Mouse (Mus musculus): ENCODE measurements around the gene Tmem108. TPM values are rescaled to one million over a fixed set of nuclear protein-coding genes. Genes with fewer than 3 reads are reported as not detected.

Tmem108 gene
- total and polyA plus RNA-seq, 3 experiments = 4.6 to 9.1 (median 4.7) TPM

DNA sequence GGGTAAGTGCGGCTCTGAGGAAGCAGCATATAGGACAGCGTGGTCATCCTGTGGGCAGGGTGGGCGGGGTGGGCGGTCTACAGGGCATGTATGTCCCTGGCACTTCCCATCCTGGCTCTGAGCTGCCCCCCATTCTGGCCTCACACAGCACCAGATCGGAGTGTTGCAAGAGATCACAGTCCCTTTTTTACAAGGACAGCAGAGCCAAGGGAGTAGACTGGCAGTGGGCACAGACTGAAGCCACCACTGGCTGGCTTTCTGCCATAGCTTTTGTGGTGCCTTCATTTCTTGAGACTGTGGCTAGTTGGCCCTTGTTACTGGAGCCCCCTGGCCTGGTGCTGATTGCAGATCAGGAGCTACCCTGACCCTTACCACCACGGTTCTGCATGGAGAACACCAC, 275.4 kb downstream of the Tmem108 start:
- no peaks in the 10 kb centered on the region for H3K27me3 ChIP-seq (ENCODE audit: control insufficient read depth, insufficient read depth, low read length)

GRCm38 (mm10) chr9:103485606-103486005, 276.0 kb downstream of the Tmem108 start:
- no peak overlapping the region for H3K9ac ChIP-seq (ENCODE audit: low read depth, low read length)
- H3K27me3 ChIP-seq (ENCODE audit: control insufficient read depth, insufficient read depth, low read length) = no peaks in the 10 kb centered on the region
- H3K4me1 ChIP-seq (ENCODE audit: control insufficient read depth, insufficient read depth, low read length) = peaks cover 5% of the 10 kb centered on the region
- H3K4me3 ChIP-seq = no peak overlapping the region
- intact Hi-C loops (cut with DNase I) = loop anchor here (10.0 kb wide), 1 partner anchor 589 kb away; no protein-coding TSS in a partner anchor
- WGBS = 25% methylated on average over 8 of the region's 8 CpGs
- no peaks in the 10 kb centered on the region for H3K36me3 ChIP-seq (ENCODE audit: control insufficient read depth, insufficient read depth, low read length)
- no peak overlapping the region; the same call in 1 of the 2 replicates for H3K27ac ChIP-seq
- no peak for DNase-seq
- no peaks in the 10 kb centered on the region for H3K79me2 ChIP-seq (replicated peaks; ENCODE audit: control insufficient read depth, insufficient read depth, low read length)
- TF ChIP-seq CTCF (IDR thresholded peaks at IDR 0.05) = no peak
- no peak for TF ChIP-seq POLR2A (IDR thresholded peaks at IDR 0.05; ENCODE audit: insufficient read depth, low read depth, low read length)
- TF ChIP-seq EP300 (IDR thresholded peaks at IDR 0.05; ENCODE audit: insufficient read depth, low read depth, low read length) = no peak

More for the DNA sequence above, 275.4 kb downstream of the Tmem108 start:
- H3K4me1 ChIP-seq (ENCODE audit: control insufficient read depth, insufficient read depth, low read length) = peaks cover 4% of the 10 kb centered on the region; the same call in 1 of the 2 replicates
- TF ChIP-seq EP300 (IDR thresholded peaks at IDR 0.05; ENCODE audit: insufficient read depth, low read depth, low read length) (no peak), POLR2A (IDR thresholded peaks at IDR 0.05; ENCODE audit: insufficient read depth, low read depth, low read length) (no peak), CTCF (IDR thresholded peaks at IDR 0.05) (no peak)
- H3K27ac ChIP-seq = no peak overlapping the region
- H3K9ac ChIP-seq (ENCODE audit: low read depth, low read length) = no peak overlapping the region
- no peaks in the 10 kb centered on the region for H3K36me3 ChIP-seq (ENCODE audit: control insufficient read depth, insufficient read depth, low read length)
- H3K4me3 ChIP-seq = no peak overlapping the region
- no peaks in the 10 kb centered on the region for H3K79me2 ChIP-seq (replicated peaks; ENCODE audit: control insufficient read depth, insufficient read depth, low read length)
- DNase-seq = no peak
- 63% methylated on average over 6 of the region's 6 CpGs for WGBS
- intact Hi-C loops (cut with DNase I) = loop anchor here (10.0 kb wide), 1 partner anchor 589 kb away; no protein-coding TSS in a partner anchor

- intact Hi-C loops (cut with DNase I) = loop anchor here (10.0 kb wide), 1 partner anchor 594 kb away; no protein-coding TSS in a partner anchor
- no peaks in the 10 kb centered on the region for H3K36me3 ChIP-seq (ENCODE audit: control insufficient read depth, insufficient read depth, low read length)
- no peaks in the 10 kb centered on the region for H3K79me2 ChIP-seq (replicated peaks; ENCODE audit: control insufficient read depth, insufficient read depth, low read length)
- no peak overlapping the region for H3K9ac ChIP-seq (ENCODE audit: low read depth, low read length)
- H3K27ac ChIP-seq = no peak overlapping the region
- H3K4me3 ChIP-seq = no peak overlapping the region
- WGBS = 29% methylated on average over 8 of the region's 8 CpGs
- peaks cover 3% of the 10 kb centered on the region for H3K4me1 ChIP-seq (ENCODE audit: control insufficient read depth, insufficient read depth, low read length)
- no peaks in the 10 kb centered on the region for H3K27me3 ChIP-seq (ENCODE audit: control insufficient read depth, insufficient read depth, low read length)
- no peak for DNase-seq
- no peak for TF ChIP-seq CTCF (IDR thresholded peaks at IDR 0.05)
- 0 out of 2 replicates have a peak, but pooled peaks have one; percentile 11 for TF ChIP-seq EP300 (IDR thresholded peaks at IDR 0.05; ENCODE audit: insufficient read depth, low read depth, low read length)
- no peak for TF ChIP-seq POLR2A (IDR thresholded peaks at IDR 0.05; ENCODE audit: insufficient read depth, low read depth, low read length)
Observed at GRCm38 (mm10) chr9:103480603-103481220, 280.9 kb downstream of the Tmem108 start.

GRCm38 (mm10) chr9:103480044-103480576, 281.5 kb downstream of the Tmem108 start, which contains the start of gene Bfsp2:
Gene Bfsp2, minus strand, starts transcription at chr9:103480420.
- intact Hi-C loops (cut with DNase I) = loop anchor here (10.0 kb wide), 1 partner anchor 595 kb away; no protein-coding TSS in a partner anchor
- no peak within 1 kb of the TSS for H3K27ac ChIP-seq
- peaks cover 1% of the 10 kb centered on the region for H3K4me1 ChIP-seq (ENCODE audit: control insufficient read depth, insufficient read depth, low read length)
- no peaks in the 10 kb centered on the region for H3K27me3 ChIP-seq (ENCODE audit: control insufficient read depth, insufficient read depth, low read length)
- DNase-seq = no peak
- 80% methylated on average over 9 of the region's 9 CpGs for WGBS
- H3K4me3 ChIP-seq = no peak within 1 kb of the TSS
- no peaks in the 10 kb centered on the region for H3K36me3 ChIP-seq (ENCODE audit: control insufficient read depth, insufficient read depth, low read length)
- no peak for TF ChIP-seq POLR2A (IDR thresholded peaks at IDR 0.05; ENCODE audit: insufficient read depth, low read depth, low read length)
- TF ChIP-seq CTCF (IDR thresholded peaks at IDR 0.05) = no peak
- no peak for TF ChIP-seq EP300 (IDR thresholded peaks at IDR 0.05; ENCODE audit: insufficient read depth, low read depth, low read length)
- H3K9ac ChIP-seq (ENCODE audit: low read depth, low read length) = no peak within 1 kb of the TSS
- no peaks in the 10 kb centered on the region for H3K79me2 ChIP-seq (replicated peaks; ENCODE audit: control insufficient read depth, insufficient read depth, low read length)

GRCm38 (mm10) chr9:103475414-103475813, 286.2 kb downstream of the Tmem108 start:
- Histone ChIP-seq H3K9ac (ENCODE audit: low read depth, low read length) (no peak overlapping the region), H3K27me3 (ENCODE audit: control insufficient read depth, insufficient read depth, low read length) (no peaks in the 10 kb centered on the region), H3K79me2 (replicated peaks; ENCODE audit: control insufficient read depth, insufficient read depth, low read length) (no peaks in the 10 kb centered on the region), H3K36me3 (ENCODE audit: control insufficient read depth, insufficient read depth, low read length) (no peaks in the 10 kb centered on the region), H3K4me3 (no peak overlapping the region), H3K27ac (no peak overlapping the region), H3K4me1 (ENCODE audit: control insufficient read depth, insufficient read depth, low read length) (0 out of 2 replicates have a peak, but pooled peaks cover 1% of the 10 kb centered on the region)
- TF ChIP-seq POLR2A (IDR thresholded peaks at IDR 0.05; ENCODE audit: insufficient read depth, low read depth, low read length) = no peak
- no peak for TF ChIP-seq CTCF (IDR thresholded peaks at IDR 0.05)
- no peak for TF ChIP-seq EP300 (IDR thresholded peaks at IDR 0.05; ENCODE audit: insufficient read depth, low read depth, low read length)
- DNase-seq = no peak
- intact Hi-C loops (cut with DNase I) = no loop called here
- WGBS = 84% methylated on average over 6 of the region's 6 CpGs
